Mouse (Mus musculus) bone marrow macrophage, adult 2 months (primary cell): ENCODE results near the gene Acsl5.

Experiments
- CTCF ChIP-seq: IDR thresholded peaks from 2 replicates; pipeline ENCODE4 v1.5.1; 2012; ENCODE audit warnings: low read depth, mild to moderate bottlenecking, low read length, moderate library complexity
- POLR2A ChIP-seq: IDR thresholded peaks from 2 replicates; pipeline ENCODE4 v1.6.1; 2012; ENCODE audit warnings: mild to moderate bottlenecking, low read depth, low read length, borderline replicate concordance

- TF ChIP-seq POLR2A (no peak), CTCF (no peak)
Measured at GRCm38 (mm10) chr19:55271448-55271847, 19.7 kb downstream of the Acsl5 start.
